Mouse (Mus musculus) T-helper 17 cell (primary cell): ENCODE results near the gene Srsx.
"Not testable (repeated sequence)": the region's sequence is repeated elsewhere in the genome, so short reads cannot be mapped to it uniquely, and the experiment has no call there.

Source experiments
- in situ Hi-C, 2 experiments: fragments of 300-600 bp; cut with MboI, MseI; formaldehyde crosslinking; loops; 1 replicate in 1 of 2; 2 replicates in 1 of 2; pipeline ENCODE4 v1.15.1; 2025; ENCODE audit warnings: high pct_unique_total_duplicates in 2 of 2

The Srsx gene

GRCm38 (mm10) chrX:123222381-123222780 is at the start of gene Srsx:
Gene Srsx, minus strand, starts transcription at chrX:123222481.
- in situ Hi-C loops, result not testable (repeated sequence)

GRCm38 (mm10) chrX:123246807-123247206 is 24.5 kb upstream of the Srsx start, which contains the start of gene Gm17577:
Gene Gm17577, minus strand, starts transcription at chrX:123246907.
- in situ Hi-C loops, result loop anchor here in 1 of 2 experiments (25.0 kb wide), 1 partner anchor 240 kb away; no protein-coding TSS in a partner anchor
